Mouse (Mus musculus) testis, adult 2 months (tissue): Measurements from ENCODE around the gene B230104I21Rik.

Experiments used
- CTCF ChIP-seq: fragments of 200-500 bp; IDR thresholded peaks from 2 replicates; pipeline ENCODE4 v1.5.1; 2012; ENCODE audit warnings: low read depth, mild to moderate bottlenecking, inconsistent platforms, low read length, moderate library complexity; ENCODE audit not compliant: control insufficient read depth, insufficient read depth, insufficient replicate concordance
- POLR2A ChIP-seq: fragments of 200-500 bp; IDR thresholded peaks from 2 replicates; pipeline ENCODE4 v1.6.1; 2012; ENCODE audit warnings: low read depth, mild to moderate bottlenecking, inconsistent platforms, low read length, moderate library complexity; ENCODE audit not compliant: control insufficient read depth

GRCm38 (mm10) chr4:154312935-154313621 is 22.8 kb upstream of the B230104I21Rik start:
- no peak for TF ChIP-seq POLR2A
- no peak for TF ChIP-seq CTCF
